Mouse (Mus musculus): ENCODE measurements at regions not wholly inside any gene's neighbourhood (a gene's known extent, or its start where the extent isn't known, plus 50 kb on each side); places are given as distances from the start of the nearest gene placed in this dataset.
A peak's percentile ranks its signal among the peaks of the same experiment; 100 is the strongest.

DNA sequence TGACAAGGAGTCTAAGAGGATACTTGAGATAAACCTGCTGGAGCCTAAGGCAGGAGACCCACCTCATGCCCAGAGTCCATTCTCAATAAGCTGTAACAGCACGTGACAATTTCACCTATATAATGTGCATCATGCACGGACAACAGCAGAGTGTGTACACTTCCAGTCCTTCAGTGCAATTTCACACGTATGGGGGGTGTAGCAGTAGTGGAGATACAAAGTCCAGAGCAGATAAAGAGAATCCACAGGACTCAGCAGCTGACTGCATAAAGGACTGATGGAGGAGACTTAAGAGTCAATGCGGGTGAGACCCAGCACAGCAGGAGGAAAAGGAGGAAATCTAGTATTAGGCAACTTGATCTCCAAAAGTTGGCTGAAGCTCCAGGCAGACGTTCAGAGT lies 192.7 kb upstream of the Egln3 start:
- no peak for DNase-seq (ENCODE audit: low spot score in 2 of 2)

DNA sequence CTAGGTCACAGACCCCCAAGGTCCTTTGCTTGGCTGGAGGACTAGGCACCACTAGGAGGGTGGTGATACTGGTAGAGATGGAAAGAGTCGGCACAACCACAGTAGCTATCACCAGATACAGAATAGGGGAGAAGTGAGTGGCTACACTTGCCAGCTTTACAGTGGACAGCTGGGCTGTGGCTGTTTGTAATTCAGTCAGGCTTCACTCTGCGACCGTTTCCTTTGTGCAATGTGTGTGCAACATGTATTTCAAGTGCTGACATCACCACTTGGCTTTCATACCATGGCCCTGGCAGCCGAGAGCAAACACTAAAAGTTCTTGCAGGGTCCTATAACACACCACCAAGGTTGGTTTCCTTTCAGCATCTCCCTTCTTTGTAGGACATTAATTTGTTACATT lies 181.7 kb upstream of the Egln3 start:
- DNase-seq (ENCODE audit: low spot score in 2 of 2): no peak

DNA sequence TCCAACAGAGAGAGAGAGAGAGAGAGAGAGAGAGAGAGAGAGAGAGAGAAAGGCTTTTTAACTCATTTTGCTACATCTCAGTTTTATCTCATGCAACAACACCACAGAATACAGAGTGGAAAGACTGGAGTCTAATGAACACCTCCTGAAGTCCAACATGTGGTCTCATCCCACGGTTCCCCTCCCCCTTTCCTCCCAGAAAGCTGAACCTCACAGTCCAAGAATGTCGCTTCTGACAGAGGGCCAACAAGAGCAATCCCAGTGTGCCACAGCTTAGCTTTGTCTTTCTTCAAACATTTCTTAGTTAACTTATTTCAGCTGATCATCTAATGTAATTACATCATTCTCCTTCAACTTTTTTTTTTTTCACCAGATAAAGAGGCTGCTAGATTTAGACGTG lies 180.5 kb upstream of the Egln3 start:
- DNase-seq (ENCODE audit: low spot score in 2 of 2): no peak

DNA sequence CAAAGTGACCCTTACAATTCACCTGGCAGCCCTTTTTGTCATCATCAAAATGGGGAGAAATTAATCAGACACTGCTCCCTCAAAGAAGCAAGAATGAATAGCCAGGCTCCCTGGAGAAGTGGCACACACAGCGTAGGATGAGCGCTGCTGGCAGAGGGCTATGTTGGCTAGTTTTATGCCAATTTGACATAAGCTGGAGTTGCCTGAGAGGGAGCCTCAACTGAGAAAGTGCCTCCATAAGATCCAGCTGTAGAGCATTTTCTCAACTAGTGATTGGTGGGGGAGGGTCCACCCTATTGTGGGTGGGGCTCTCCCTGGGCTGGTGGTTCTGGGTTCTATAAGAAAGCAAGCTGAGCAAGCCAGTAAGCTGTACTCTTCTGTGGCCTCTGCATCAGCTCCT lies 179.3 kb upstream of the Egln3 start:
- DNase-seq (ENCODE audit: low spot score in 2 of 2): no peak

DNA sequence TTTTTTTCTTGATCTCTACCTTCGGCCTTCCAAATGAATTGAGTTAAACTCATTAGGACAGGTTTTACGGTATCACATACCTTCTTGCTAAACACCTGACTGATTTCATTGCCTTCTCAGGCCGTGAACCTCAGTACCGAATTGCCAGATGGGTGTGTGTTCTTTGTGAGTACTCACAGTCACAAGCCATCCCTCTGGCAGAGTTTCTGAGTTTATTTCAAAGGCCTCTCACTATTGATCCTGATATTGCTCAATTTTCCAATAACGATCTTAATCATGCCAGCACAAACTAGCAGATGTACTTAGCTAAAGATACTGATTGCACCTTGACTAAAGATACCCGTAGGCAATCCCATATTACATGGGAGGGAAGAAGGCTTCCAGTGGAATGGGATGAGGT lies 178.4 kb upstream of the Egln3 start:
- DNase-seq (ENCODE audit: low spot score in 2 of 2): no peak

DNA sequence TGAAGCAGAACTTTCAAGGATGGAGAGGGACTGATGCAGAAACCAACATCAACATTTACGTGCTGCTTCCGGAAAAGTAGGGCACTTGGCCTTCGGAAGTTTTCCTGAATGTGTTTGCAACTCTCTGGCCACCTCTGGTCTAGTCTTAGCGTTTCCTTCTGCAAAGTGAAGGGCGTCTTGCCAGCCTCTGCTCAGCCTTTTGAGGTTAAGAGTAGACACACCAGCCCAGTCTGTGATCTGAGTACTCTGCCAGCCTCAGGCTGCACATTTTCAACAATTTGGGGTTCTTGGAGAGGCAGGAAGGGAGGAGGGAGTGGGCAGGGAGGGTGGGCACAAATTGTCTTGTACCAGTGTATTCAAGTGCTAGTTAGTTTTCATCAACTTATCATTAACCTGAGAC lies 176.7 kb upstream of the Egln3 start:
- no peak for DNase-seq (ENCODE audit: low spot score in 2 of 2)

DNA sequence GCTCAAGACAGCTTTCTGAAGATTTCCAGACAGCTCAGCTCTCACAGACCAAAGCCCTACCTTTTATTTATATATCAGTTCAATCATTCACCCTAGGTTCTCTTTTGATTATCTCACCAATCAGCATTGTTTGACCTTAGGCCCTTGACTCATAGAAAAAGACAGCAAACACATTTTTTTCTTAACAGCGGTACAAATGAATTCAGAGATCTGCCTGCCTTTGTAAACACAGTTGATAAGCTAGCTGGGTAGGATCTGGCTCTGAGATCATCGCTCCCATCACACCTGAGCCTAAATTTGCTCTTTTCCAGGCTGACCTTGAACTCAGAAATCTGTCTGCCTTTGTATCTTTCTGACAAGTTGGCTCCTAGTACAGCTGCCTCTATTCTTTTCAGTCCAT lies 174.9 kb upstream of the Egln3 start:
- DNase-seq (ENCODE audit: low spot score in 2 of 2): no peak

DNA sequence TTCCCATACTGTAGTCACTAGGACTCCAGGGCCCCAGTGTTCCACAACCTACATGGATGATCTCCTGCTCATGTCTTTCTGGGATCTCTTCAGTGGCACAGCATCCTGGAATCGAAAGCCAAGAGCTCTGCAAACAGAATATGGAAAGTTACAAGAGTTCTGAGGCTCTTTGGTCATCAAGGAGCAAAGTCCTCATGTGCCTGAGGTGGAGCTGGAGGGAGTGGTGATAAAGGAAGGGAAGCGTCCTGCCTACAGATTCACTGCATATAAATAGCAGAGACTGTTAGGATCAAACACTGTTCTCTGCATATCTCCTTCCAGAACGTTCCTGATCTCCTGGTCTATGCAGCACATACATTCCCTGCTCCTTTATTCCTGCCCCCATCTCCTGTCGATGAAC lies 170.4 kb upstream of the Egln3 start:
- no peak for DNase-seq (ENCODE audit: low spot score in 2 of 2)

DNA sequence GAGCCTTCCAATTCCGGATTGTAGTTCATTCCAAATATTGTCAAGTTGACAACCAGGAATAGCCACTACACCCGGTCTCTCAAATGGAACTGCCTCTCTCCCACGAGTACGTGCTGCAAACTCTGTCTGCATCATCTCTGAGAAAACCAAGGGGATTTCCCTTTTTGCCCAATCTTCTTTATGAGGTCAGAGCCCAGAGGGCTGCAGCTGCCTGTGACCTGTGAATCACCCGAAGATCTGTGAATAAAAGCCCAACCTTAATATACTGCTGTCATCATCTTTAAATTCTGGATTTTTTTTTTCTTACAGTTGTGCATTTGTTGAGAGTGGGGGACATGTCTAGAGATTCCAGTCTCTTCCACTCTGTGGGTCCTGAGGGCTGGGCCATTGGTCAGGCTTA lies 165.6 kb upstream of the Egln3 start:
- DNase-seq (ENCODE audit: low spot score in 2 of 2): no peak

DNA sequence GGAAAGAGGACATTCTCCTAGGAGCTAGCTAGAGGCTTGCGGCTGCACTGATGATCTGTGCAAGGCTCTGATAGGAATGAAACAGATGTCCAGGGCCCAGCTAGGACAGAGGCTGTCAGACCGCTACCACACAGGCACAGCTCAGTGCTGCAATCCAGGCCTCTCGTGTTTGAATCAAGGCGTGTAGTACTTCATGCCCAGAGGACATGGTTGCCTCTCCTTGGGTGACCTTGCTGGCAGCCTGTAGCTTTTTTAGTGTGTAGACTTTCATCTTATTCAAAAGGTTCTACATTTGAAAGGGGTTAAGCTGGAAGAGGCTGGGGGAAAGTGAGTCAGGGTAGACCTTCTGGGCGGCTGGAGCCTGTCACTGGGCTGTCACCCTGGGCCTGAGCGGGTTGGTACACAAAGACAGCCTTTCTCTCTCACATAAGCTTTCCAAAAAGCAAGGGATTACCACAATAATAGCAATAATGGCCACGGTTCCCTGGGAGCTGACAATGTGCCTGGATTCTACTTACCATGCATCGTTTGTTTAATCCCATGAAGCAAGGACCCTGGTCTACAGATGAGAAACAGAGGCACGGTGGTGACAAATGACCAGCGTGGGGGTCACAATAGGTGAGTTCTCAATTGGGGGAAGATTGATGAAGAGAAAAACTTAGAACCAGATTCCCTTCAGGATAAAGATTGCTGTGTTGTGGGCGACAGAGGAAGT lies 160.9 kb upstream of the Egln3 start:
- no peak for DNase-seq (ENCODE audit: low spot score in 2 of 2)

DNA sequence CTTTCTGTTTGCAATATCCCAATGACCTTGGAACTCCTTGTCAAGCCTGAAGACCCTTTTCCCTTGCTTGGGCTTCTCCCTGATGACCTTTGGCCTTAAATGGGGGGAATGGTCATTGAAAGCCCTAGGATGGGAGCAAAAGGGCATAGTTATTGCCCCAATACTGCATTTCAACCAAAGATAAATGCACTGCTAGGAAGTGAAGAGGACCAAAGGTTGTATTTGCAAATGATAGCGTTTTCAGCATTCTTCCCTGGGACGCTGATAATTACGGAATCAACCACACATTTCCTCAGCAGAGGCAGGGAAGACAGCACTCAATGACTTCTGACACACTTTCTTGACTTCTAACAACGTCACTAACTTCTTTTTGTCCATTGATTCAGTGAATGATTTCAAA lies 158.1 kb upstream of the Egln3 start:
- DNase-seq (ENCODE audit: low spot score in 2 of 2): no peak

DNA sequence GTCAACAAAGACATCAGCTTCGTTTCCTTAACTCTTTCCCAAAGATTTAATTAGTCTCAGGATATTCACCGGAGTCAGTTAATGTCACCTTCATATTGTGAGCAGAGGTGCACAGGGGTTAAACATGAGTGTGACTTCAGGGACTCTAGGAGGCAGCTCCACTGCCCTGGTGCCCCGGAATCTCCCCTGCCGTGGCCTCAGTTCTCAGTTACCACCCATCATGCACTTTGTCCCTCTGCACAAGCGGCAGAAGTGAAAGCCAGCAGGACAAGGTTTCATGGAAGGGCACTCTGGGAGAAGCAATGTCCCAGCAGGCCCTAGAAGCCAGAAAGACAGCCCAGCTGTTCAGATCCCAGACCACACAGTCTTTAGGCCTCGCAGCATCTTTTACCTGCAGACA lies 150.5 kb upstream of the Egln3 start:
- DNase-seq (ENCODE audit: low spot score in 2 of 2): no peak

DNA sequence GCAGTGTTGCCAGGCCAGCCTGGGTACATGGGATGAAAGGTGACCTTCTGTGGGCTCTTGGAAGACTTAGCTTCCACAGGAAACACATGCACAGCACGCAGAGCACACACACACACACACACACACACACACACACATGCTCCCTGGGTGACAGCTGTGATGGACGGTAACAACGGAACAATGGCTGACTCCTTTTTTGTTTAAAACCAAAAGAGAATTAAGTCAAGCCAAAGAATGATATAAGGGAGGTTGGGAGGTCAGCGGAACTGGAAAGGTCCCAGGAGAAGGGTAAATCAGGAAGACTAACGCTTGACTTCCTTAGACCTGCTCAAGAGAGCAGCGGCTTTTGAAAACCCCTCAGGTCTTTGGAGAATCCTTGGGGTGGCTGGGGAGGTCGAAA lies 150.0 kb upstream of the Egln3 start:
- DNase-seq (ENCODE audit: low spot score in 2 of 2): no peak

DNA sequence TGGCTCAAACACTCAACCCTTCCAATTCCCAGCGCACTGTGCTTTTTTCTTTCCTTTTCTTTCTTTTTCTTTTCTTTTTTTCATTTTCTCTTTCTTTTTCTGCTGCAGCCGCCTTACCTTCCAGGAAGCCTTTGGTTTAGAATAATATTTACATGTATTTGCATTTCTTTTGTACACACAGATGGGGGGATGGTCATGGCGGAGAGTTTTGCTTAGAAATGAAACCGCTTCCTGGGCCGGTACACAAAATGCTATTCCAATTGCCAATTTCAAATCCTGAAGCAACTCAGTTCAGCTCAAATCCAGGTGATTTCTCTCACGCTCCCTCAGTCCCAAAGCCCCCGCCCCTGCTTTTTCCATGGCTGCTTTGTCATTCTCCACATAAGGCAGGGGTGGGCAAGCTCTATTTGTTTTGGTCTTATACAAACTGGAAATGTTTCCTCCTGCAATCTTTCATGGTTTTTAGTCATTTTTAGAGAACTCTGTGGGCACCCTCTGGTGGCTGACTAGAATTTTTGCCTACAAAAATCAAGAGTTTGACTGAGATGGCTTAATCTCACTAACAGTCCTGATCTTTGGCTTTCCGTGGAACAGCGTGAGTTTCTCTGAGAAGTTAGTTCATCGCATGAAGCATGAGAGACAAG lies 149.4 kb upstream of the Egln3 start:
- peak in 1 of 2 experiments; percentile 9 for DNase-seq (ENCODE audit: low spot score in 2 of 2)

DNA sequence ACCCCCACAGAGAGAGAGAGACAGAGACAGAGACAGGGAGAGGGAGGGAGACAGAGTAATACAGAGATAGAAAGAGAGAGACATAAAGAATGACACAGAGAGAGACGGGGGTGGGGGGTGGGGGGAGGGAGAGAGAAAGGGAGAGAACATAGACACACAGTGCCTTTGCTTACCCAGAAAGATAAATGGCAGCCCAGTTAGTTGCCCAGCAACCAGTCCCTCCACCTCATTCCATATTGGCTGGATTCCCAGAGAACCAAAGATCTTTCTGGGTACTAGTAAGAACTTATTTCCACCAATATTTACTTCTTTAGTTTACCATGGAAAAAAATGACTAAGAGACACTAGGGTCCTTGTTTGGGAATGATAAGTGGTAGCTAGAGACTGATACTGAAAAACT lies 146.6 kb upstream of the Egln3 start:
- DNase-seq (ENCODE audit: low spot score in 2 of 2): no peak

DNA sequence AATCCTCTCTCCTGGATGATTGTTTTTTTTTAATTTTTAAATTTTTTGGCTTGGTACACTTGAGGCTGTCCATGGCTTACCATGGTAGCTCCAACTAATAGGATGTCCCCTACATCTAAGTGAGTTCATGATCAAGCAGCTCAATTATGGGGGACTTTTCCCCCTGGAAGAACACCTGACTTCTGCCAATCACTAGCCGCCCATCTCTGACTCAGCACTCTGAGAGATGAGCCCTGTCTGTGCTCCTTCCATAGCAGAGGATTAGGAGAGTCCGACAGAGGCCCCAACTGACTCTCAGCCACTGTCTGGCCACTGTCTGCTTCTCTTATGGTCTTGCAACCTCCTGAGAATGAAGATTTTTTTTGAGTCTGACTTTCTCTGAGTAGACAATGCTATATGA lies 145.7 kb upstream of the Egln3 start:
- no peak for DNase-seq (ENCODE audit: low spot score in 2 of 2)

DNA sequence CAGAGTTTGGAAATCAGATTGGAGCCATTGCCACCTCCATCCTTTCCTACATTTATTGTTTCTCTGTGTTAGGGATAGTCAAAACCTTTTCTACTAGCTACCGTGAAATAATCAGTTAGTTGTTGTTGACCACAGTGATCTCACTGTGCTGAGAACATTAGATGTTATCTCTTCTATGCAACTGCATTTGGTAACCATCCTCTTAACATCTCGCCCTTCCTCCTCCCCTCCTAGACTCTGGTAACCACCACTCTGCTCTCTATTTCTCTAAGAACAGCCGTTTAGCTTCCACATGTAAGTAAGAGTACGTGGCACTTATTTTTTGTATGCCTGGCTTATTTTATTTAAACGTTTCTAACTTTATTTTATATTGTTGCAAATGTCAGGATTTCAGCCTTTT lies 139.8 kb upstream of the Egln3 start:
- no peak for DNase-seq (ENCODE audit: low spot score in 2 of 2)

DNA sequence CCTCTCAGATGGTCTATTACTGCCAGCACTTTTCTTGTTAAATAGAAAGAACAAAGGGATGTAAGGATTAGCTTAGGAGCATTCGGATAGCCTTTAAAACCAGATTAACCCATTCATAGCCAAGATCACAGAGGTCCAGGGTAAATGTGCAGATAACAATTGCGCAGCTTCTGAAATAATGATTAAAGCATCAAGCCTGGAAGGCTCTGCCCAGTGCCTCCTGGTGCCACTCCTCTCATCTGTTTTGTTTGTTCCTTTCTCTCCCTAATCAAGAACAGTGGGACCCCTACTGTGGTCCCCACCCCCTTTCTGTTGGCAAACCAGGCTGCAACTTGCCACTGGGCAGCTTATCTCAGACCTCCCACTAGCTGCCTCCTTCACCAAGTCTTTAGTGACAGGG lies 131.8 kb upstream of the Egln3 start:
- no peak for DNase-seq (ENCODE audit: low spot score in 2 of 2)

DNA sequence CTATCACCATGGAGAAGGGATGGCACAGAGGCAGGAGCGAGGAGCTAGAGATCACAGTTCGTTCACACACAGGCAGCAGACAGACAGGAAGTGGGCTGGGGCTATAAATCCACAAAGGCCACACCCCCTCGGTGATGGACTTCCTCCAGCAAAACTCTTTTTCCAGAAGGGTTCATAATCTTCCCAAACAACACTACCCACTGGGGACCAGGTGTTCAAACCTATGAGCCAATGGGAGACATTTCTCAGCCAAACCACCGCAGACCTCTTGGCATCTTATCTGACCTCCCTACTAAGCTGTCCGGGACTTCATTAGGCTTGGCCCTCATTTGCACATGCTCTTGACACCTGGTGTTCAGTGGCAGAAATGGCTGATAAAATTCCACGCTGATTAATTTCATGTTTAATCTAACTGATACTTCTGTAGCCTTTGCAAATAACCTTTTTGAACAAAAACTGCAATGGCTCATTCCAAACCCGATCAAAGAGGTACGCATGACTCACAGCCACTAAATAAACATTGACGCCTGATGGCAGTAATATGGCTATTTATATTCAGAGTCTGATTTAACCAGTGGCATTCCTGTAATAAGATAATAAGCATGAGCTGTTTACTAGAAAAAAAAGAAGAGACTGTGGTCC lies 131.0 kb upstream of the Egln3 start:
- no peak for DNase-seq (ENCODE audit: low spot score in 2 of 2)

DNA sequence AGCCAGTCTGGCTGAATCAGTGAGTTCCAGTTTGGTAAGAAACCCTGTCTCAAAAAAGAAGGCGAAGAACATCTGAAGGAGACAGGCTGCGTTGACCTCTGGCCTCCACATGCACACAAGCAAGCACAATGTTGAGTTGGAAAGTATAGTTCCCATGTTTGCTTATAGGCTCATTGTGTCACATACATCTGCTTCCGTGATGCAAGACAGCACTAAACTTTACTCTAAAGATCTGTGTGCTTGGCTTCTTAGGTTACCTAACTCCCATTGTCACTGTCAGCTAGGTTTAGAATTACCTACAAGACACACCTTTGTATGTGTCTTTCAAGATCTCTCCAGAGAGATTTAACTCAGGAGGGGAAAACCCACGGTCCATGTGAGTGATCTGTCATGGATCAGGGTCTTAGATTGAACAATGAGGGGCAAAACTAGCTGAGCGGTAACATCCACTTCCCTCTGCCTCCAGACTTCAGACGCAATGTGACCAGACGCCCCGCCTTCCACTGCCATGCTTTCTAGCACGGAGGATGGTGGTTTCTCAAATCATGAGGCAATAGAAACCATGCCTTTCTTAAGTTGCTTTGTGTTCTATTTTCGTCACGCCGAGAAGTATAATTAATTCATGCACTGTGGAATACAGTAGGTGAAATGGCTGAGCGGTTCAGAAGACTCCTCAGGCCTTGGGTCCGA lies 130.1 kb upstream of the Egln3 start:
- DNase-seq (ENCODE audit: low spot score in 2 of 2): no peak

DNA sequence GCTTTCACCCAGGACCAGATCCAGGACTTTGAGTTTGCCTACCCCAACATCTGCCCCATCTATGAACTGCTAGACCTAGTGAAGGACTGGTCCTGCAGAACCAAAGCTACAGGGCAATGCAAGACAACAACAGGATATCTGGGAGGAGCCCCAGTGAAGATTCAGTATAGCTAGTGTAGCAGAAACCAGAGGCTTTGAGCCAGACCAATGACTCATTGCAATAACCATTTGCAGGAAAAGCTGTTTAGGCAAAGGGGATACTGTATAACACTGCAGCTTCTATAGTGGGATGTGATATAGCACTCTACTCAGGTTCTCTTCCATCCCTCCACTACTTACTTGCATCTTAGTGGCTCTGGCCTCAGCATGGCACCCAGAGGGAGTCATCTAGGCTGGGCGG lies 123.8 kb upstream of the Egln3 start:
- DNase-seq (ENCODE audit: low spot score in 2 of 2): no peak

DNA sequence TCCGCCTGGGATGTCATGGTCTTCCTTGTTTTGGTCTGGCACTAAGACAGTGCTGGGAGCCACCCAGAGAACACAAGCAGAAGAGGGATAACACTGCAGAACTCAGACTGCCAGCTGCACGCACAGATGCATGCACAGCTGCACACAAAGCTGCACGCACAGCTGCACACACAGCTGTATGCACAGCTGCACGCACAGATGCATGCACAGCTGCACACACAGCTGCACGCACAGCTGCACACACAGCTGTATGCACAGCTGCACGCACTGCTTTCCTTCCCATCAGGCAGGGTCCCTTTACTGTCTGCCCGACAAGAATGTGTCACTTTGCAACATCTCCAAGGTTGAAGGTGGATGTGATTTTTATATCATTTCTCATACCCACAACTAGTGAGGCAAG lies 122.9 kb upstream of the Egln3 start:
- no peak for DNase-seq (ENCODE audit: low spot score in 2 of 2)

DNA sequence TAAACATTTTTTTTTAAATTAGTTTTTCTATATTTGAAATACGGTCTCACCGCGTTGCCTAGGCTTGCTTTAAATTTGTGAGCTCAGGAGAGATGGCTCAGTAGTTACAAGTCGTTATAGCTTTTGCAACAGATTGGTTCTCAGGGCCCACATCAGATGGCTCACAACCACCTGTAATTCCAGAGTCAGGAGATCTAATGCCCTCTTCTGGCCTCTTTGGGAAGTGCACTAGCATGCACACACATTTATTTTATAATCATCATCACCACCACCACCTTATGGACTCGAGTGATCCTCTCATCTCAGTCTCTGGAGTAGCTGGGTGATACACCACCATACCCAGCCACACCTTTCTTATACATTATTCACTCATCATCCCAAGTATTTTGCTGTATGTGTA lies 116.9 kb upstream of the Egln3 start:
- DNase-seq (ENCODE audit: low spot score in 2 of 2): no peak
